Mouse (Mus musculus): ENCODE results near the gene Slc16a2. TPM values are rescaled to one million over a fixed set of nuclear protein-coding genes. Genes with fewer than 3 reads are reported as not detected.

Gene Slc16a2
- polyA plus RNA-seq, 1 experiment = 12.3 TPM

DNA sequence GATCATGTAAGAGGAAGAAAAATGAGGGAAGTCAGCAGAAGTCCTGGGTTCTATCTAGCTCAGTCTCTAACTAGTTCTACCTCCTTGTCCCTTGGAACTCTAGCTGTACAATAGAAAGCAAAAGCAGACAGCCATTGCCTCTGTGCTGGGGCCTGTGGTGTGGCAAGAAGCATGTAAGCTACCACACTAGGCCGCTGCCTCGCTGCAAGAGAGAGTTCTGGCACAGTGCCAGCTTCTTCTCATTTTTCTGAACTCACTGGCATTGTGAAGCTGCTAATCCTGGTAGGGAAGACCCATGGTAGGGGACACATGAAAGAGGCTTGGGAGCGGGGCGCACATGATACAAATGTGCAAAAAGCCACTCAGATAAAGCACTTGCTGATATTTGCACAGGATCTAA lies 117.8 kb downstream of the Slc16a2 start:
- no peak overlapping the region for H3K4me3 ChIP-seq (replicated peaks; ENCODE audit: insufficient read depth, low read depth, low read length)
- no peak overlapping the region for H3K27ac ChIP-seq (ENCODE audit: insufficient read depth, low read length)
- no peak for DNase-seq
- 57% methylated on average over 4 of the region's 4 CpGs for WGBS
- TF ChIP-seq POLR2A (IDR thresholded peaks at IDR 0.05; ENCODE audit: borderline replicate concordance, insufficient read depth, low read length) = no peak
- no peak for TF ChIP-seq CTCF (IDR thresholded peaks at IDR 0.05; ENCODE audit: borderline replicate concordance, insufficient read depth, low read depth, low read length)
- no peaks in the 10 kb centered on the region for H3K27me3 ChIP-seq (ENCODE audit: control insufficient read depth, insufficient read depth, low read length)
- no peaks in the 10 kb centered on the region for H3K4me1 ChIP-seq (ENCODE audit: control insufficient read depth, insufficient read depth, low read length)

DNA sequence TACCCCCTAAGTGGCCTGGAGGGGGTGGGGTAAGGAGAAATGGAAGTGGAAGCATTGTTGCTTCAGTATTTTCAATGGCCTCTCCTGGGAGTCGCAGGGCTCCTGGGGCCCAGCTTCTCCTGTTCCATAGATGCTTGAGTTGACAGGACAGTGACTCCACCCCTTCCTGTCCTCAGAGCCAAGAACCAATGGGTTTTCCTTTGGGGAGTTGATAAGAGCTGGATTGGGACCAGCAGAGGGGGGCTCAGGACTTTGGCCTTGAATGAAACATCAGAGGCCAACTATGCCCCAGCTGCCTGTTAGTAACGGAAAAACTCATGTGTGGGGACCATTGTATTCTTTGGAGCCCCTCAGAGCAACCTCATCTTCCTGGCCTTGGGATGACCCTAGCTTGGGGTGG lies 124.0 kb downstream of the Slc16a2 start:
- Histone ChIP-seq H3K4me3 (replicated peaks; ENCODE audit: insufficient read depth, low read depth, low read length) (no peak overlapping the region), H3K27ac (ENCODE audit: insufficient read depth, low read length) (no peak overlapping the region), H3K27me3 (ENCODE audit: control insufficient read depth, insufficient read depth, low read length) (no peaks in the 10 kb centered on the region), H3K4me1 (ENCODE audit: control insufficient read depth, insufficient read depth, low read length) (no peaks in the 10 kb centered on the region)
- TF ChIP-seq CTCF (IDR thresholded peaks at IDR 0.05; ENCODE audit: borderline replicate concordance, insufficient read depth, low read depth, low read length) (no peak), POLR2A (IDR thresholded peaks at IDR 0.05; ENCODE audit: borderline replicate concordance, insufficient read depth, low read length) (no peak)
- DNase-seq = no peak
- WGBS = 71% methylated on average over 2 of the region's 2 CpGs

DNA sequence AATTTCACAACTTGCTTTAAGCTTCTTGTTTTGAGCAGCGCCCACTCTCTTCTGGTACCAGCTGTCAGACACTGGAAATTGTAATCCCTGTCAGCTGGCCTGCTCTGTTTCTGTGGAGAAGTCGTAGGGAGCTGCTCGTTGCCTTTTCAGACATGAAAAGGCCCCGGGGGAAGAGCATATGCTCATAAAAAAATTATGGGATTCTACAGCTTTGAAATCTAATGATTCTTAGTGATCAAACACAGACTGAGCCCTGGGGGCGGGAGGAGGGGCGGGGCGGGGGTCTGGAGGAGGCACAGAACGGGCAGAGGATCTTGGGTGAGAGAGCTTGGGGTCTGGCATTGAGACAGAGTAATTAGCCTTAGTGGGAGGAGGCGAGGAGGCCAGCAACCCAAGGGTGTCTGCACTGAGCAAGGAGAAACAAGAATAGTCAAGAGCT lies 125.7 kb downstream of the Slc16a2 start:
- 11% methylated on average over 8 of the region's 9 CpGs for WGBS
- Histone ChIP-seq H3K4me3 (replicated peaks; ENCODE audit: insufficient read depth, low read depth, low read length) (no peak overlapping the region), H3K27me3 (ENCODE audit: control insufficient read depth, insufficient read depth, low read length) (no peaks in the 10 kb centered on the region), H3K27ac (ENCODE audit: insufficient read depth, low read length) (no peak overlapping the region), H3K4me1 (ENCODE audit: control insufficient read depth, insufficient read depth, low read length) (no peaks in the 10 kb centered on the region)
- TF ChIP-seq POLR2A (IDR thresholded peaks at IDR 0.05; ENCODE audit: borderline replicate concordance, insufficient read depth, low read length) (no peak), CTCF (IDR thresholded peaks at IDR 0.05; ENCODE audit: borderline replicate concordance, insufficient read depth, low read depth, low read length) (no peak)
- DNase-seq = no peak

DNA sequence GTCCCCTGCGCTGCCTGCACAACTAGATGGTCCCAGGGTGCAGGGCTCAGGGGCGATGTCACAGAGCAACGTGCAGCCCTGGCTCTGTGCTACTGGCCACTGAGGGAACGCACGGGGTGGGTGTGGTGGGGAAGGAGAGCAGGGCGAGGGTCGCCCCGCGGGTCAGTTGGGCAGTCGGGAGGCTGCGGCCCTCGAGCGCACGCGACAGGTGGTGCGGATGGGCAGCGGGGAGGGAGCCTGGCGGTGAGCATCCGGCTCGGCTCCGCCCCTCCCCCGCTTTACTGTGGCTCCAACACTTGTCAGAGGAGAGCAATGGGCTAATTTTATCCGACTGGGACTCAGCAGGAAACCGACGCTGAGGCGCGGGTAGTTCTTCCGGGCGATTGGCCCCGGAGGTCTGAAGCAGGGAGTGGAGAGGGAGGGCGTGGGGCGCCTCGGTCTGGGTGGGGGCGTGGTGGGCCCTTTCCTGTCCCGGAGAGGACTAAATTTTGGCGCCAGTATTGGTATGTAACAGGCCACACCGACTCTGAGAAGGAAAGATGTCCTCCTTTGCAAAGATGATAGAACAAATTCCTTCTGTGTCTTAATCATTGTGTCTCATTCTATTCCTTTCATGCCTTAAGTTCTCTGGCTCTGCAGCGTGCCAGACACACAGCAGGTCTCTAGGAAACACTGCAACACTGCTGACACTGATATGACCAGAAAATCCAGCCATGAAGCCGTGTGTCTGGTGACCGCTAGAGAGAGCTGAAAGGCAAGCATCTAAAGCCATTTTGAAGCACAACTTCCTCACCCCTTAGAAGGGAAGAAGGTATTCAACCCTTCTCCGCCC lies 126.4 kb downstream of the Slc16a2 start:
- under 1% methylated on average over 38 of the region's 41 CpGs for WGBS
- peak overlapping the region; percentile 63 for H3K4me3 ChIP-seq (replicated peaks; ENCODE audit: insufficient read depth, low read depth, low read length)
- peak; percentile 41 for TF ChIP-seq CTCF (IDR thresholded peaks at IDR 0.05; ENCODE audit: borderline replicate concordance, insufficient read depth, low read depth, low read length)
- TF ChIP-seq POLR2A (IDR thresholded peaks at IDR 0.05; ENCODE audit: borderline replicate concordance, insufficient read depth, low read length) = no peak
- no peaks in the 10 kb centered on the region for H3K4me1 ChIP-seq (ENCODE audit: control insufficient read depth, insufficient read depth, low read length)
- H3K27ac ChIP-seq (ENCODE audit: insufficient read depth, low read length) = no peak overlapping the region
- DNase-seq = peak; percentile 58
- no peaks in the 10 kb centered on the region for H3K27me3 ChIP-seq (ENCODE audit: control insufficient read depth, insufficient read depth, low read length)

DNA sequence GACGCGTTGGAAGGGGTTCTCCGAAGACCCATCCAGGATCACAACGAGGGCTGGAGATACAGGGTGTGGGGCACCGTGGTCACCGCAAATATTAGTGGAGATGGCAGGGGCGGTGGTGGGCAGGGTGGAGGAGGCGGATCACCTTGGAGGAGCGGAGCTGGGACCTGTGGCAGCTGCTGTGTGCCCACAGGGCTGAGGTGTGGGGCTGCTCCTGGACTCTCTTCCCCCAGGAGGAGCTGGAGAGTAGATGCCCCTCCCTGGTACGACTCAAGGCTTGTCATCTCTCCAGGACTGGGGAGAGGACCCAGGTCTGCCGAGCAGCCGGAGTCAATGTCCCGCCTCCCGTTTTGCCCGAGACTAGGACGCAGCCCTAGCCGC lies 127.0 kb downstream of the Slc16a2 start:
- TF ChIP-seq POLR2A (IDR thresholded peaks at IDR 0.05; ENCODE audit: borderline replicate concordance, insufficient read depth, low read length) (no peak), CTCF (IDR thresholded peaks at IDR 0.05; ENCODE audit: borderline replicate concordance, insufficient read depth, low read depth, low read length) (no peak)
- H3K4me1 ChIP-seq (ENCODE audit: control insufficient read depth, insufficient read depth, low read length) = no peaks in the 10 kb centered on the region
- peak; percentile 8 to 29 for DNase-seq
- H3K4me3 ChIP-seq (replicated peaks; ENCODE audit: insufficient read depth, low read depth, low read length) = peak overlapping the region; percentile 63
- WGBS = 16% methylated on average over 17 of the region's 17 CpGs
- no peak overlapping the region for H3K27ac ChIP-seq (ENCODE audit: insufficient read depth, low read length)
- H3K27me3 ChIP-seq (ENCODE audit: control insufficient read depth, insufficient read depth, low read length) = no peaks in the 10 kb centered on the region

DNA sequence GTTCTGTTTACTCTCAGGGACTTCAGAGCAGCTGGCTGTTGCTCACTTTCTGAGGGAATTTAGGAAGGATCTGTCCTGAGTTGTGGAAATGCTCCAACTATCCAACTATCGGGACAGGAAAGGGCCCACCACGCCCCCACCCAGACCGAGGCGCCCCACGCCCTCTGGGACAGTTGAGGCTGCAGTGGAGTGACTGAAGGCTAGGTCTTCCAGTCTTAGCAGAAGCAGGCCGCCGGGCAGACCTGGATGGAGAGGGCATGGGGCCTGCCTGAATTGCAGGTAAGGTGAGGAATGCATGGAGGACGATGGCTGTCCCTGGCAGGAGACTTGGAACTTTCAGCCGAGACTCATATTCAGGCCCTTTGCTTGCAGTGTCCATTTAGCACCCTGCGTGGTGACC lies 127.4 kb downstream of the Slc16a2 start:
- DNase-seq = peak in 1 of 2 experiments; percentile 11
- no peaks in the 10 kb centered on the region for H3K27me3 ChIP-seq (ENCODE audit: control insufficient read depth, insufficient read depth, low read length)
- 56% methylated on average over 10 of the region's 10 CpGs for WGBS
- H3K27ac ChIP-seq (ENCODE audit: insufficient read depth, low read length) = no peak overlapping the region
- TF ChIP-seq CTCF (IDR thresholded peaks at IDR 0.05; ENCODE audit: borderline replicate concordance, insufficient read depth, low read depth, low read length) = no peak
- TF ChIP-seq POLR2A (IDR thresholded peaks at IDR 0.05; ENCODE audit: borderline replicate concordance, insufficient read depth, low read length) = no peak
- H3K4me3 ChIP-seq (replicated peaks; ENCODE audit: insufficient read depth, low read depth, low read length) = peak overlapping the region; percentile 4
- H3K4me1 ChIP-seq (ENCODE audit: control insufficient read depth, insufficient read depth, low read length) = no peaks in the 10 kb centered on the region

DNA sequence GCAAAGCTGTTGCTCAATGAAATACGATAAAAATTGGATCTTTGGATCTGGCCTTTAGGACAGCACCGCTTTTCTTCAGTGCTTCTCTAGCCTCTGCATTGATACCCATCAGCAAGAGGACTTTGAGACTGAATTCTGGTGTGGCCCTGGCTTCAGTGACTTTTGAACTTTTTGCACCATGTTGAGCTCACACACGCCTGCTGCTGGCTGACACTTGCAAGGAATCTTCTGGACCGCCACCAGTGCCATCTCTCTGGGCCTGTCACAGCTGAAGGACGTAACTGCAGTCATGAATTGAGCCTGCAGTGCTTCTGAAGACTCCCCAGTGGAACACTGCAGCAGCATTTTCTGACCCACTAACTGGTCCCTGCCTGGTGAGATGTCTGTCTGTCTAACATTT lies 128.9 kb downstream of the Slc16a2 start:
- DNase-seq = no peak
- no peak for TF ChIP-seq POLR2A (IDR thresholded peaks at IDR 0.05; ENCODE audit: borderline replicate concordance, insufficient read depth, low read length)
- no peak for TF ChIP-seq CTCF (IDR thresholded peaks at IDR 0.05; ENCODE audit: borderline replicate concordance, insufficient read depth, low read depth, low read length)
- Histone ChIP-seq H3K4me1 (ENCODE audit: control insufficient read depth, insufficient read depth, low read length) (no peaks in the 10 kb centered on the region), H3K4me3 (replicated peaks; ENCODE audit: insufficient read depth, low read depth, low read length) (no peak overlapping the region), H3K27ac (ENCODE audit: insufficient read depth, low read length) (no peak overlapping the region), H3K27me3 (ENCODE audit: control insufficient read depth, insufficient read depth, low read length) (no peaks in the 10 kb centered on the region)
- WGBS = 84% methylated on average over 5 of the region's 5 CpGs

DNA sequence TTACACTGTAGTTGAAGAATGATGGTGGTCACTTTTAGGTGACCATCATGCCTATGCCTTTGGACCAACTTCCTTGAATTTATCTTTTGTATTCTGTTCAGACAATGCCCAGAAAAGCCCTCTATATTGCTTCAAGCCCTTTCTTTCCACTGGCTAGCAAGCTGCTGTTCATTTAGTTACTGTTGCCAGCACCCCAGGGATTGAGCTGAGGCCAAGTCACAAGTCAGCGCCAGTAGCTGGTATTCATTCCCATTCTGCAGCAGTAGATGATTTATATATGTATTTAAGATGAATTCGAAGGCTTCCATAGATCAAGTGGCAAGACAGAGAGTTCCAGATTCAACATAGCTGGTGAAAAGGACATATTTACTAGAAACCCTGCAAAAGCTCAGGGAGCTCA lies 133.2 kb downstream of the Slc16a2 start:
- DNase-seq = peak; percentile 30 to 35
- TF ChIP-seq POLR2A (IDR thresholded peaks at IDR 0.05; ENCODE audit: borderline replicate concordance, insufficient read depth, low read length) = no peak
- no peak for TF ChIP-seq CTCF (IDR thresholded peaks at IDR 0.05; ENCODE audit: borderline replicate concordance, insufficient read depth, low read depth, low read length)
- Histone ChIP-seq H3K4me3 (replicated peaks; ENCODE audit: insufficient read depth, low read depth, low read length) (no peak overlapping the region), H3K27me3 (ENCODE audit: control insufficient read depth, insufficient read depth, low read length) (no peaks in the 10 kb centered on the region), H3K27ac (ENCODE audit: insufficient read depth, low read length) (no peak overlapping the region), H3K4me1 (ENCODE audit: control insufficient read depth, insufficient read depth, low read length) (no peaks in the 10 kb centered on the region)
- 16% methylated on average over 2 of the region's 2 CpGs for WGBS

All from cerebellum, adult 2 months (tissue).